Mouse (Mus musculus): Measurements from ENCODE around the gene Kazn. TPM values are rescaled to one million over a fixed set of nuclear protein-coding genes. Genes with fewer than 3 reads are reported as not detected.

The Kazn gene
- polyA plus RNA-seq, 1 experiment from 2014 or later, result not detected

DNA sequence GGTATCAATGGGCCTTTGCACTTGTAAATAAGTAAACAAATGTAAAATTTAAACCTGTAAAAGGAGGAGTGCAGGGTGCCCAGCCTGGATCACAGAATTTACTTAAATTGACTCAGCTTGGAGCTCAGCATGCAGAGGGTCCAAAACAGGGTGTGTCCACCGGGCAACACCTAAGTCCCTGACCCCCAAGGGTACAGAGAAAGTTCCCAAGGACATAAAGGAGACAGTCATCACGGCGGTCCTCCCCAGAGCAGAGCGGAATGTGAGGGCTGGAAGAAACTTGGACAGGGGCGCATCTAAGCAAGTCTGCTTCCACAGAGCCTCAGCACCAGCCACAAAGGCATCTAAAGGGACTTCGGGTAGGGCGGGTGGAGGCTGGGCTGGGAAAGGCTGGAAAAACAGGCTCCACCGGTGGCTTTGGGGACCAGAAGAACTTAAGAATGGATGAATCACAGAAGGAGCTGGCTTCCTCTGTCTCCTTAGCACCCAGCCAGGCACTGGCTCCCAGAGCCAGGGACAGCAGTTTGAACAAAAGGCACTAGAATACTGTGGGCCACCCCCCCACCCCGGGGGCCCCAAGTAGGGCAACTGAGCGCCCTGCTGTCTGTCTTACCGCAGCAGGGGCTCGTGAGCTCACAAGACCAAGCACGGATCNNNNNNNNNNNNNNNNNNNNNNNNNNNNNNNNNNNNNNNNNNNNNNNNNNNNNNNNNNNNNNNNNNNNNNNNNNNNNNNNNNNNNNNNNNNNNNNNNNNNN, 10.2 kb downstream of the Kazn start:
- no peak overlapping the region for H3K27ac ChIP-seq
- H3K79me2 ChIP-seq (ENCODE audit: inconsistent target), result no peaks in the 10 kb centered on the region
- H3K4me3 ChIP-seq (ENCODE audit: inconsistent target), result no peak overlapping the region
- 82% methylated on average over 12 of the region's 13 CpGs for WGBS (ENCODE audit: missing documents)
- no peaks in the 10 kb centered on the region for H3K36me3 ChIP-seq (ENCODE audit: inconsistent target)

DNA sequence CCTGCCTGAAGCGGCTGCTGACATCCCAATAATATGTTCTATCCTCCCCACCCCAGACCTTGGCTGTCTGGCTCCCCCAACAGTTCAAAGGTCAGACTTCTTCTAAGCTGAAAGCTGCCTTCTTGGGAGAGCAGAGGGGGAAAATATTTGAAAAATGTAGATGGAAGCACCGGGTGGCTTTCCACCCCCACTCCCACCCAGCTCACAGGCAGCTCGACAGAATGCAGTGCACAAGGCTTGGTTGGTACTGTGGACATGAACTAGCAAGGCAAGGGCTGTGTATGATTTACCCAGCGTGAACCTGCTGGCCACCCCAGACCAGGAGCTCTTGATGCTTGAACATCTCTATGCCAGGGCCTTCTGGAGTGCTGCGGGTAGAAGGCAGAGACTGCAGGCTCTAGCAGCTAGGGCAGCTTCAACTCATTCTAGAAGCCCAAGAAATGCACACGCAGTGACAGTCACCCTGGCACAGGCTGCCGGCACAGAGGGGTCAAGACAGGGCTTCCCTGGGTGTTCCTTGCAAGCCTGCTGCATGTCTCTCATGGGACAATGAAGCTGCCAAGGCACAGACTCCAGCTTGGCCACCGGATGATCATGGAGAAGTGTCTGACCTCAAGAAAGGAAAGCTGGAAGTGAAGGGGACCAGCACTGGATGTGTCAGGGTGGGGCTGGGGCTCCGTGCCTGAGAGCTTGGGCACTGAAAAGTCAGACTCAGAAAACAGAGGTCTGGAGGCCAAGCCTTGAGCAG, 15.1 kb downstream of the Kazn start:
- no peaks in the 10 kb centered on the region for H3K36me3 ChIP-seq (ENCODE audit: inconsistent target)
- no peak overlapping the region for H3K27ac ChIP-seq
- H3K79me2 ChIP-seq (ENCODE audit: inconsistent target), result no peaks in the 10 kb centered on the region
- H3K4me3 ChIP-seq (ENCODE audit: inconsistent target), result no peak overlapping the region
- 96% methylated on average over 9 of the region's 9 CpGs for WGBS (ENCODE audit: missing documents)

DNA sequence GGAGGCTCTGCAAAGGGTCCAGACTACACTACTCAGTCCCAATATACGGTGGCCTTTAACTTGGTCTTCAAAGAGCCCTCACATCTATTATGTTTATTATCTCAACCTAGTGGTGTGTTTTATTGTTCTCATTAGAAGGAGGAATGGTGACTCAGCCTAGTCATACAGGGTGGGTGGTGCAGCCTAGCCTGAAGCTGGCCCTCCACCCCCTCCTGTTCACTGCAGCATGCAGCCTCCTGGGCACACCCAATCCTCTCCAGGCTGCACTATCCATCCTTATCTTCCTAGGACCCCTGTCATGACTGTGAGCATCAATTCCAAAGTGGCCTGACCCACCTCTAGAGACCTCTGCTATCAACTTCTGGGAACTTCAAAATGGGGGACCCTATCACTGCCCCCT, 16.8 kb downstream of the Kazn start:
- H3K27ac ChIP-seq, result no peak overlapping the region
- H3K36me3 ChIP-seq (ENCODE audit: inconsistent target), result no peaks in the 10 kb centered on the region
- H3K4me3 ChIP-seq (ENCODE audit: inconsistent target), result no peak overlapping the region
- no peaks in the 10 kb centered on the region for H3K79me2 ChIP-seq (ENCODE audit: inconsistent target)
- WGBS (ENCODE audit: missing documents), result 100% methylated on average over 1 of the region's 1 CpGs

DNA sequence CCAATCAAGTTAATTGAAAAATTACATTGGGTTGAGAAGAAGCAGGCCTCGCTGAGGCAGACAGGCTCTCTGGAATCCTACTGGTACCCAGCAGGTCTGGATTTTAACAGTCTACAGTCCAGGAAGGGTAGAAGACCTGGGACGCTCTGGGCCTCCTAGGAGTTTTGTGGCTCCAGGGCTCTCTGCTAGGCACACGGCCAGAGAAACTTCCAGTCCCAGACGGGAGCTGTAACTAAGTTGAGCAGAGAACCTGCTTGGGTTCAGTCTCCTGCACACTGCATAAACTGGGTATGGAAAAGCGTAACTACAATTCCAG, 17.5 kb downstream of the Kazn start:
- 92% methylated on average over 5 of the region's 5 CpGs for WGBS (ENCODE audit: missing documents)
- Histone ChIP-seq H3K4me3 (ENCODE audit: inconsistent target) (no peak overlapping the region), H3K36me3 (ENCODE audit: inconsistent target) (no peaks in the 10 kb centered on the region), H3K79me2 (ENCODE audit: inconsistent target) (no peaks in the 10 kb centered on the region), H3K27ac (no peak overlapping the region)

DNA sequence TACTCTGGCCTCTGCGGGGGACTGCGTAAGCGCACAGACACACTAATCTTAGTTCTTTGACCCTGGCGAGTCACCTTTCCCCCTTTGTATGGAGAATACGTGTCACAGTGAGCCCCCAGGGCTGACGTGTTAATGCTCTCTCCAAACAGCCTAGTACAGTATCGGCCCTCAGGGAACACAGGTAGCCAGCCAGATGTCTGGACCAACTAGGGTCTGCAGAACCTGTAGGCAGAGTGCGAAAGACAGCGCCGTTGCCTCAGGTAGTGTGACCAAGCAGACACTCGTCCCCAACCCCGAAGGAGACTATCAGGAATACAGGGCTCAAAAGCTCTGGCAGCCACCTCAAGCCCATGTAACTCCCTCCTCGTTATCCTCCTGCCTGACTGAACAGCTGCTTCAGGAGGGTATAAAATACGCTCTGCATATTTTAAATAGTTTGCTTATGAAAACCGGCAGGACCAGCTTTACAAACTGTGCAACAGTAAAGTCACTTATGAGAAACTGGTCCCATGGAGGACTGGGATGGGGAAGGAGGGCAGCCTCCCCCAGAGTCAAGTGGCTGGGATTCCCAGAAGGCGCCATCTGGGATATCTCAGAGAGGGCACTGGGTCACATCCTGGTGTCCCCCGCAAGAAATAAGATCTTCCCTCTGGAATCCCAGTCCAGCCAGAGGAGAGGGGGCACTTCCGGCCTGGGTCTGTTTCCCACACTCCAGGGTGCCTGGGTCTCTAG, 18.0 kb downstream of the Kazn start:
- Histone ChIP-seq H3K79me2 (ENCODE audit: inconsistent target) (no peaks in the 10 kb centered on the region), H3K27ac (no peak overlapping the region), H3K4me3 (ENCODE audit: inconsistent target) (no peak overlapping the region), H3K36me3 (ENCODE audit: inconsistent target) (no peaks in the 10 kb centered on the region)
- WGBS (ENCODE audit: missing documents), result 90% methylated on average over 18 of the region's 18 CpGs

DNA sequence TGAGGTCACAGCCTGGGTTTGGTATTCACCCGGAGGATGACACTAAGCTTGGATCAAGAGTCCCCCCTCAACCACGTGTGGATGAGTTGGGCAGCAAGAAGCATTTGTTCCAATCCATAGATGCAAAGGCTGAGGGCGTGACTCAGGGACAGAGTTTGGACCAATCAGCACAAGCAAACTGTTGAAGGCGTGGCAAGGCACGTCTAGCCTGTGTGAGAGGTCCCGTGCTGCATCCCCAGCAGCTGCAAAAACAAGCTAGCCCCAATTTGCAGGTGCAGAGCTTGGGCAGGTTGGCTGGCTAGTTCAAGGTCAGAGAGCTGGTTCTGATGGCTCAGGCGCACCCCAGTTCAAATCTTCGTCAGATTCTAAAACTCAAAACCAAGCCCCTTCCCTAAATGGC, 20.2 kb downstream of the Kazn start:
- 87% methylated on average over 8 of the region's 8 CpGs for WGBS (ENCODE audit: missing documents)
- Histone ChIP-seq H3K79me2 (ENCODE audit: inconsistent target) (no peaks in the 10 kb centered on the region), H3K4me3 (ENCODE audit: inconsistent target) (no peak overlapping the region), H3K36me3 (ENCODE audit: inconsistent target) (no peaks in the 10 kb centered on the region), H3K27ac (no peak overlapping the region)

DNA sequence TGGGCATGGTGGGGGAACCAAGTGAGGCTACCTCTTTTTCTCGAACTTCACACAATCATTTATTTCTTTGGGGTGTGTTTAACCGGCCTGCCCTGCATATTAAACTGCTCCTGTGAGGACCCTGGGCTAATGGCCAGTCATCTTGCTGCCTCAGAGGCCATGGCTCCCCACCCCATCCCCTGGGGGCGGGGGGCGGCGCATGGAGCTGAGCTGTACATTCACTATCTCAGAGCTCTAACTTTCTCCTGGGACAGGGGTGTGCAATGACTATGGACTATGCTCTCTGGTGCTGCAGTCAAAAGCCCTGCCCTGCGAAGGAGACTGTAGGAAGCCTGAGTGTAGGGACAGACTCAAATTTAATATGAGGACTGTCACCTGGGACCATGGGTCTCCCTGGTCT, 22.2 kb downstream of the Kazn start:
- H3K79me2 ChIP-seq (ENCODE audit: inconsistent target), result no peaks in the 10 kb centered on the region
- WGBS (ENCODE audit: missing documents), result 95% methylated on average over 6 of the region's 6 CpGs
- no peak overlapping the region for H3K4me3 ChIP-seq (ENCODE audit: inconsistent target)
- no peak overlapping the region for H3K27ac ChIP-seq
- H3K36me3 ChIP-seq (ENCODE audit: inconsistent target), result no peaks in the 10 kb centered on the region

DNA sequence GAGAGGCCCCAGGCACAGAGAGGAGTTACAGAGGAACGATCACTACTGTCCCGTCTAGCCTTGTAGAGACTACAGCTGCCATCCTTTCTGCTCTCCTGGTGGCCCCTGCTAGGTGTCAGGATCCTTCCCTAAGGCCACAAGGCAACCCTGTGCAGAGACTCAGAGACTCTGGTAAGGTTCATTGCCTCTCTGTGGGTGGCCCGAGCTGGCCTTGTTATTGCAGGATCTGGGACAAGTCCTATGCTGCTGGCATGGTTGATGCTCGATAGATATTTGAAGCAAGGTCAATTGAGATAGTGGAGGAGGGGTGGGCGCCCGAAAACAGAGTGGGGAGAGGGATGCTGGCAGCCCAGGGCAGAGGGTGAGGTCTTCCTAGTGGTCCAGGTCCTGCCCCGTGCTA, 23.4 kb downstream of the Kazn start:
- Histone ChIP-seq H3K79me2 (ENCODE audit: inconsistent target) (no peaks in the 10 kb centered on the region), H3K36me3 (ENCODE audit: inconsistent target) (no peaks in the 10 kb centered on the region), H3K4me3 (ENCODE audit: inconsistent target) (no peak overlapping the region), H3K27ac (no peak overlapping the region)
- 92% methylated on average over 7 of the region's 7 CpGs for WGBS (ENCODE audit: missing documents)

DNA sequence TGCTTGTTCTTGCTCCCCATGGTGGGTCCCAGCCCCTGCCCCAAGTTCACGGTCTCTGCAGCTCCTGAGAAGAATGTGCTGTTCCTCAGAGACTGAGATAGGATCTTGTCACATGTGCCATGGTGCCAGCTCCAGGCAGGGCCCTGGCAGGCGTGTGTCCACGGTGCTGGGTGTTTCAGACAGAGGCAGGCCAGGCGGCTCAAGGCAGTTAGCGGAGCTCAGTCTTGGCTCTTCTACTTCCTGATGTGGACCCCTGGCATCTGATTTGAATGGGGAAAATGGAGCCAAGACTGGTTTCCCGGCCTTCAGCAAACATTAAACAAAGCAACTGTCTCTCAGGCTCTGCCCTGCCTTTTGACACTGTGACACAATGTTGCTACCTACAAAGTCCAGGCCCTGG, 24.7 kb downstream of the Kazn start:
- Histone ChIP-seq H3K4me3 (ENCODE audit: inconsistent target) (no peak overlapping the region), H3K27ac (no peak overlapping the region), H3K36me3 (ENCODE audit: inconsistent target) (no peaks in the 10 kb centered on the region), H3K79me2 (ENCODE audit: inconsistent target) (no peaks in the 10 kb centered on the region)
- 90% methylated on average over 6 of the region's 6 CpGs for WGBS (ENCODE audit: missing documents)

DNA sequence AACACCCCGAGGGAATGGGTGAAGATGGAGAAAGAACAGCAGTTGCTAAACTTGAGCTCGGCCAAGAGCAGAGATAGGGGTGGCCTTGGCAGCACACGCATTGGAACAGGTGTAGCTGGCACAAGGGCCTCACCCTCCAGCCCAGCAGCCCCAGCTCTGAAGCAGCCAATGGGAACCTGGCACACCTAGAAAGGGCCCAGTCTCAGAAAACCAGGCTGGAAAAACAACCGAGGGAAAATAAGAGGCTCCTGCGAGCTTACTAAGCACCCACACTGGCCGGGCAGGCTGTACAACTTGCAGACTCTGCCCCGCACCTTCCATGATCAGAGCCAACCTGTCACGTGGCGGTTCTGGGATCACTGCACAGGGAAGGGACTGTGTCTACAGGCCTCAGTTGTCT, 26.8 kb downstream of the Kazn start:
- no peak overlapping the region for H3K4me3 ChIP-seq (ENCODE audit: inconsistent target)
- no peak overlapping the region for H3K27ac ChIP-seq
- no peaks in the 10 kb centered on the region for H3K79me2 ChIP-seq (ENCODE audit: inconsistent target)
- H3K36me3 ChIP-seq (ENCODE audit: inconsistent target), result no peaks in the 10 kb centered on the region
- WGBS (ENCODE audit: missing documents), result 85% methylated on average over 8 of the region's 9 CpGs

DNA sequence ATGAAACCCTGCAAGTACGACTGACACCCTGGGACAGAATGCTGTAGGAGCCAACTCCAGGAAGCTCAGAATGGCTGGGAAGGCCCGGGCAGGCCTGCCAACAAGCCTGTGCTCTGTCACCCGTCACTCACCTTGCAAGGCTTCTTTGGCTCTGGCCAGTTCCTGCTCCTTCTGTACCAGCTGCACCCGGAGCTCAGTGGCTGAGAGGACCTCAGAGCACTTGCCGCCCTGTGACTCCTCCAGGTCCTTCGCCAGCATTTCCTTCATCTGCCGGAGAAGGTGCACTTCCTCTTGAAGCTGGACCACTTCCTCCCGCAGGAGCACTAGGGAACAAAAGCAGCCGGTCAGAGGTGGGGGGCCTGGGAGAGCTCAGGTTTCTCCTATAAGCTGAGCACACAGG, 29.3 kb downstream of the Kazn start:
- 4% methylated on average over 8 of the region's 9 CpGs for WGBS (ENCODE audit: missing documents)
- Histone ChIP-seq H3K4me3 (ENCODE audit: inconsistent target) (no peak overlapping the region), H3K36me3 (ENCODE audit: inconsistent target) (no peaks in the 10 kb centered on the region), H3K27ac (no peak overlapping the region), H3K79me2 (ENCODE audit: inconsistent target) (no peaks in the 10 kb centered on the region)

DNA sequence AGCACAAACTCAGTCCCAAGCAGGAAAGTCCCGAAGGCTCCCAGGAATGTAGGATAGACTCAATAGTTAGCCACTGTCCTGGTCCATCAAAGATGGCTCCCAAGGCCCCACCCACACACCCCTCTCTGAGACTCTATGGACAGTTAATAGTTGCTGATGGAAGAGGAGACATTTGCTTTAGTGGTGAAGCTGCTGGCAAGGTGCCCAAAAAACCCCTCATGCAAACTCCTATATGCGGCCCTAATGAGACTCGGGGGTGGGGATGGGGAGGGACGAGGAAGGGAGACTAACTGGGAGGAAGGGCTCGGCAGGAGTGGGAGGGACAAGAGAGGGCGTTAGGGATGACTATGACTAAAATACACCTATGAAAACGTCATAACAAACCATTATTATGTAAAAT, 29.7 kb downstream of the Kazn start:
- Histone ChIP-seq H3K27ac (no peak overlapping the region), H3K4me3 (ENCODE audit: inconsistent target) (no peak overlapping the region), H3K79me2 (ENCODE audit: inconsistent target) (no peaks in the 10 kb centered on the region), H3K36me3 (ENCODE audit: inconsistent target) (no peaks in the 10 kb centered on the region)
- 46% methylated on average over 7 of the region's 7 CpGs for WGBS (ENCODE audit: missing documents)

DNA sequence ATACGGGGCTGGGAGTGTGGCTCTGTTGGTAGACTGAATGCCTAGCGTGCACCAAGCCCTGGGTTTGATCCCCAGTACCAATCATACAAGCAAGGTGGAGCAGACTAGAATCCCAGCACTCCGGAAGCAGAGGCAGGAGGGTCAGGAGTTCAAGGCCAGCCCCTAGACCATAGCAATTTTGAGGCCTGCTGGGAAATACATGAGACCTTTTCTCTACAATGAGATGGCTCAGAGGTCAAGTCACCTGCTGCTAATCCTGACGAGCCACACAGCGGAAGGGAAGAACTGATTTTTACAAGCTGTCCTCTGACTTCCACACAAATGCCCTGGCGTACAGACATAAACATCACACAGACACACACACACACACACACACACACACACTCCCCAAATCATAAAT, 33.5 kb downstream of the Kazn start:
- no peak overlapping the region for H3K4me3 ChIP-seq (ENCODE audit: inconsistent target)
- 92% methylated on average over 3 of the region's 6 CpGs for WGBS (ENCODE audit: missing documents)
- no peak overlapping the region for H3K27ac ChIP-seq
- H3K36me3 ChIP-seq (ENCODE audit: inconsistent target), result no peaks in the 10 kb centered on the region
- H3K79me2 ChIP-seq (ENCODE audit: inconsistent target), result no peaks in the 10 kb centered on the region

DNA sequence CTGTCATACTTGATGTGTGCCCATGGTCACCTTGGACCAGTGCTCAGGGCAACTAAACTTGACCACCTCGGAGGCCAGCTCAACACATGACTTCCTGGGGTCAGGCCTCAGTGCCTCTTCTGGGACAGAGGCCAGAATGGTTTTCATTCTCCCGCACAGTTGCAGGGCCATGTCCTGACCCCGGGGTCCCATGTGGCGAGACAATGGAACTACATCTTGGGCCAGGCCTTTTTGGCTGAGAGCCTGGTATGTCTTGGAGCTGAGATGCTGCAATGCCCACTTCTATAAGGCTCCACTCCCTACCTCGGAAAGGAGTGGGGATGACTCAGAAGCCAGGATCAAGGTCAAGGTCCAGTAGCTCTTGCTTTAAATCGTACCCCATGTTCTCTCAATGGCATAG, 42.6 kb downstream of the Kazn start:
- H3K79me2 ChIP-seq (ENCODE audit: inconsistent target), result no peaks in the 10 kb centered on the region
- no peaks in the 10 kb centered on the region for H3K36me3 ChIP-seq (ENCODE audit: inconsistent target)
- no peak overlapping the region for H3K27ac ChIP-seq
- no peak overlapping the region for H3K4me3 ChIP-seq (ENCODE audit: inconsistent target)
- WGBS (ENCODE audit: missing documents), result 77% methylated on average over 6 of the region's 6 CpGs

DNA sequence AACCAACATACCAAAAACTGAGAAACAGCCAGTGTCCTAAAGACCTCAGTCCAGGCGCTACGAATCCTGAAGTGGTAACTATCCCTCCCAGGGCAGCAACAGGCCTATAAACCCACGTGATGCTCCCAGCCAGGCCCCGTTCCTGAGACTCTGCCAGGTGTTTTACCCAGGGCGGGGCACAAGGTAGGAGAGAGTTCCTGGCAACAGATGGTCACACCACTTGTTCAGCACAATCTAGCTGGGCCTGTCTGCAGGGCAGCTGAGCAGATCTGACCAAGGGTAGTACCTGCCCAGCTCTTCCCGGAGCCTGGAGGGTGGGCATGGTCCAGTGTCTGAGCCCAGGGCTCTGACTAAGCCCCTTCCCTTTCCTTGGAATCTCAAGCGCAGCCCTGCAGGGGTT, 45.4 kb downstream of the Kazn start:
- no peak overlapping the region for H3K27ac ChIP-seq
- WGBS (ENCODE audit: missing documents), result 93% methylated on average over 7 of the region's 7 CpGs
- H3K4me3 ChIP-seq (ENCODE audit: inconsistent target), result no peak overlapping the region
- H3K79me2 ChIP-seq (ENCODE audit: inconsistent target), result no peaks in the 10 kb centered on the region
- H3K36me3 ChIP-seq (ENCODE audit: inconsistent target), result no peaks in the 10 kb centered on the region

Data from macrophage (primary cell).